Mouse (Mus musculus): ENCODE data around the gene Ntsr1. TPM values are rescaled to one million over a fixed set of nuclear protein-coding genes. Genes with fewer than 3 reads are reported as not detected.

Gene Ntsr1
- polyA plus RNA-seq, 1 experiment from 2014 or later: 0.11 TPM

- no peak for DNase-seq (ENCODE audit: low spot score)
- Histone ChIP-seq H3K27me3 (ENCODE audit: low read depth, poor library complexity, severe bottlenecking) (no peaks in the 10 kb centered on the region), H3K9me3 (replicated peaks) (no peaks in the 10 kb centered on the region), H3K27ac (no peak overlapping the region), H3K4me1 (peaks cover 8% of the 10 kb centered on the region), H3K4me3 (no peak overlapping the region), H3K36me3 (no peaks in the 10 kb centered on the region)
- 55% methylated on average over 8 of the region's 8 CpGs for WGBS
These were observed 47.8 kb downstream of the Ntsr1 start for GRCm38 (mm10) chr2:180547384-180548106.

- Histone ChIP-seq H3K9me3 (replicated peaks) (no peaks in the 10 kb centered on the region), H3K4me1 (peaks cover 12% of the 10 kb centered on the region), H3K4me3 (no peak overlapping the region), H3K27ac (no peak overlapping the region), H3K36me3 (no peaks in the 10 kb centered on the region), H3K27me3 (ENCODE audit: low read depth, poor library complexity, severe bottlenecking) (no peaks in the 10 kb centered on the region)
- no peak for DNase-seq (ENCODE audit: low spot score)
- WGBS: 89% methylated on average over 3 of the region's 3 CpGs
These were observed 52.6 kb downstream of the Ntsr1 start for GRCm38 (mm10) chr2:180552340-180552739.

GRCm38 (mm10) chr2:180555219-180555618 lies 55.4 kb downstream of the Ntsr1 start:
- 53% methylated on average over 3 of the region's 3 CpGs for WGBS
- Histone ChIP-seq H3K9me3 (replicated peaks) (no peaks in the 10 kb centered on the region), H3K27ac (no peak overlapping the region)

GRCm38 (mm10) chr2:180556470-180556869 lies 56.7 kb downstream of the Ntsr1 start:
- no peak overlapping the region for H3K4me3 ChIP-seq

More at GRCm38 (mm10) chr2:180555219-180555618, 55.4 kb downstream of the Ntsr1 start:
- no peaks in the 10 kb centered on the region for H3K36me3 ChIP-seq
- peaks cover 5% of the 10 kb centered on the region; the same call in 1 of the 2 replicates for H3K4me1 ChIP-seq
- H3K27me3 ChIP-seq (ENCODE audit: low read depth, poor library complexity, severe bottlenecking): no peaks in the 10 kb centered on the region
- DNase-seq (ENCODE audit: low spot score): no peak
- H3K4me3 ChIP-seq: no peak overlapping the region

GRCm38 (mm10) chr2:180560245-180560644 lies 60.5 kb downstream of the Ntsr1 start:
- Histone ChIP-seq H3K4me3 (no peak overlapping the region), H3K27me3 (ENCODE audit: low read depth, poor library complexity, severe bottlenecking) (no peaks in the 10 kb centered on the region), H3K9me3 (replicated peaks) (no peaks in the 10 kb centered on the region), H3K36me3 (no peaks in the 10 kb centered on the region), H3K27ac (no peak overlapping the region), H3K4me1 (peaks cover 8% of the 10 kb centered on the region)
- WGBS: 55% methylated on average over 5 of the region's 5 CpGs
- DNase-seq (ENCODE audit: low spot score): no peak

More at GRCm38 (mm10) chr2:180556470-180556869, 56.7 kb downstream of the Ntsr1 start:
- H3K9me3 ChIP-seq (replicated peaks): no peaks in the 10 kb centered on the region
- H3K4me1 ChIP-seq: peaks cover 5% of the 10 kb centered on the region; the same call in 1 of the 2 replicates
- DNase-seq (ENCODE audit: low spot score): no peak
- H3K27me3 ChIP-seq (ENCODE audit: low read depth, poor library complexity, severe bottlenecking): no peaks in the 10 kb centered on the region
- H3K36me3 ChIP-seq: no peaks in the 10 kb centered on the region
- 75% methylated on average over 3 of the region's 3 CpGs for WGBS
- H3K27ac ChIP-seq: no peak overlapping the region

GRCm38 (mm10) chr2:180562146-180562545 lies 62.4 kb downstream of the Ntsr1 start:
- Histone ChIP-seq H3K4me3 (no peak overlapping the region), H3K4me1 (peaks cover 8% of the 10 kb centered on the region), H3K27ac (no peak overlapping the region), H3K9me3 (replicated peaks) (no peaks in the 10 kb centered on the region), H3K27me3 (ENCODE audit: low read depth, poor library complexity, severe bottlenecking) (no peaks in the 10 kb centered on the region), H3K36me3 (no peaks in the 10 kb centered on the region)
- WGBS: 47% methylated on average over 5 of the region's 5 CpGs
- DNase-seq (ENCODE audit: low spot score): no peak

- Histone ChIP-seq H3K4me1 (peaks cover 8% of the 10 kb centered on the region), H3K9me3 (replicated peaks) (no peaks in the 10 kb centered on the region), H3K27me3 (ENCODE audit: low read depth, poor library complexity, severe bottlenecking) (no peaks in the 10 kb centered on the region), H3K4me3 (no peak overlapping the region), H3K36me3 (no peaks in the 10 kb centered on the region), H3K27ac (no peak overlapping the region)
- 62% methylated on average over 6 of the region's 6 CpGs for WGBS
- DNase-seq (ENCODE audit: low spot score): no peak
These were observed 63.5 kb downstream of the Ntsr1 start for GRCm38 (mm10) chr2:180563296-180563695.

- no peak overlapping the region for H3K4me3 ChIP-seq
- no peaks in the 10 kb centered on the region for H3K9me3 ChIP-seq (replicated peaks)
- no peak for DNase-seq (ENCODE audit: low spot score)
- H3K4me1 ChIP-seq: peaks cover 8% of the 10 kb centered on the region
- 37% methylated on average over 5 of the region's 5 CpGs for WGBS
- no peaks in the 10 kb centered on the region for H3K36me3 ChIP-seq
- H3K27me3 ChIP-seq (ENCODE audit: low read depth, poor library complexity, severe bottlenecking): no peaks in the 10 kb centered on the region
- H3K27ac ChIP-seq: no peak overlapping the region
These were observed 64.1 kb downstream of the Ntsr1 start for GRCm38 (mm10) chr2:180563841-180564240.

GRCm38 (mm10) chr2:180566240-180566913 lies 66.6 kb downstream of the Ntsr1 start:
- 41% methylated on average over 13 of the region's 13 CpGs for WGBS
- peaks cover 8% of the 10 kb centered on the region for H3K4me1 ChIP-seq
- H3K4me3 ChIP-seq: no peak overlapping the region
- no peak overlapping the region for H3K27ac ChIP-seq
- no peaks in the 10 kb centered on the region for H3K36me3 ChIP-seq
- H3K9me3 ChIP-seq (replicated peaks): no peaks in the 10 kb centered on the region
- no peaks in the 10 kb centered on the region; the same call in 1 of the 2 replicates for H3K27me3 ChIP-seq (ENCODE audit: low read depth, poor library complexity, severe bottlenecking)
- DNase-seq (ENCODE audit: low spot score): peak; percentile 81

GRCm38 (mm10) chr2:180569028-180569643 lies 69.4 kb downstream of the Ntsr1 start:
- 71% methylated on average over 3 of the region's 3 CpGs for WGBS

GRCm38 (mm10) chr2:180576482-180576881 lies 76.7 kb downstream of the Ntsr1 start:
- Histone ChIP-seq H3K4me3 (no peak overlapping the region), H3K9me3 (replicated peaks) (no peaks in the 10 kb centered on the region), H3K4me1 (peaks cover 9% of the 10 kb centered on the region), H3K27me3 (ENCODE audit: low read depth, poor library complexity, severe bottlenecking) (0 out of 2 replicates have a peak, but pooled peaks cover 10% of the 10 kb centered on the region), H3K27ac (no peak overlapping the region), H3K36me3 (no peaks in the 10 kb centered on the region)
- no peak for DNase-seq (ENCODE audit: low spot score)
- 68% methylated on average over 4 of the region's 4 CpGs for WGBS

More at GRCm38 (mm10) chr2:180569028-180569643, 69.4 kb downstream of the Ntsr1 start:
- no peak for DNase-seq (ENCODE audit: low spot score)
- H3K4me3 ChIP-seq: no peak overlapping the region
- no peaks in the 10 kb centered on the region for H3K36me3 ChIP-seq
- H3K27ac ChIP-seq: no peak overlapping the region
- no peaks in the 10 kb centered on the region; the same call in 1 of the 2 replicates for H3K27me3 ChIP-seq (ENCODE audit: low read depth, poor library complexity, severe bottlenecking)
- H3K4me1 ChIP-seq: no peaks in the 10 kb centered on the region; the same call in 1 of the 2 replicates
- H3K9me3 ChIP-seq (replicated peaks): no peaks in the 10 kb centered on the region

- Histone ChIP-seq H3K9me3 (replicated peaks) (no peaks in the 10 kb centered on the region), H3K36me3 (no peaks in the 10 kb centered on the region), H3K4me1 (peaks cover 22% of the 10 kb centered on the region), H3K27me3 (ENCODE audit: low read depth, poor library complexity, severe bottlenecking) (0 out of 2 replicates have a peak, but pooled peaks cover 10% of the 10 kb centered on the region), H3K4me3 (no peak overlapping the region), H3K27ac (no peak overlapping the region)
- DNase-seq (ENCODE audit: low spot score): peak; percentile 83
- WGBS: 7% methylated on average over 3 of the region's 3 CpGs
These were observed 78.9 kb downstream of the Ntsr1 start for GRCm38 (mm10) chr2:180578686-180579085.

- H3K4me1 ChIP-seq: peaks cover 18% of the 10 kb centered on the region
- H3K4me3 ChIP-seq: no peak within 1 kb of the TSS
- WGBS: 82% methylated on average over 3 of the region's 3 CpGs
- DNase-seq (ENCODE audit: low spot score): no peak
- peaks cover 21% of the 10 kb centered on the region for H3K36me3 ChIP-seq
- H3K27ac ChIP-seq: no peak within 1 kb of the TSS
- H3K9me3 ChIP-seq (replicated peaks): no peaks in the 10 kb centered on the region
- H3K27me3 ChIP-seq (ENCODE audit: low read depth, poor library complexity, severe bottlenecking): 0 out of 2 replicates have a peak, but pooled peaks cover 3% of the 10 kb centered on the region
These were observed 81.2 kb downstream of the Ntsr1 start, which contains the start of gene Mrgbp for GRCm38 (mm10) chr2:180581002-180581401. Mrgbp (plus strand) TSS chr2:180581304.

Data from limb, embryonic 10.5 days (tissue).